Mouse (Mus musculus) embryonic facial prominence, embryonic 11.5 days (tissue): ENCODE results near the gene Prom2. TPM values are rescaled to one million over a fixed set of nuclear protein-coding genes. Genes with fewer than 3 reads are reported as not detected.
A peak's percentile ranks its signal among the peaks of the same experiment; 100 is the strongest.

Experiments
- ATAC-seq: fragments of 200-750 bp; cut with Nextera tagmentation; replicated peaks from 2 replicates; pipeline ENCODE4 v1.8.0; 2017; ENCODE audit warnings: low read depth; ENCODE audit not compliant: insufficient number of reproducible peaks, low FRiP score, low TSS enrichment
- DNase-seq: peaks from one replicate; pipeline ENCODE4 v3.0.0-alpha.2; 2015; ENCODE audit warnings: low spot score
- H3K27ac ChIP-seq: fragments of 300-500 bp; sonication (generic); replicated peaks from 2 replicates; pipeline ENCODE4 v1.5.1; 2014; ENCODE audit warnings: mild to moderate bottlenecking, low read depth, low read length, control low read depth
- H3K27me3 ChIP-seq: fragments of 300-500 bp; sonication (generic); 2 replicates; pipeline ENCODE4 v1.6.1; 2014; ENCODE audit warnings: mild to moderate bottlenecking, low read length, moderate library complexity, mixed read lengths; ENCODE audit not compliant: control insufficient read depth, insufficient read depth
- H3K36me3 ChIP-seq: fragments of 300-500 bp; sonication (generic); replicated peaks from 2 replicates; pipeline ENCODE4 v1.6.1; 2014; ENCODE audit warnings: low read depth, mild to moderate bottlenecking, low read length, moderate library complexity, mixed read lengths; ENCODE audit not compliant: control insufficient read depth, insufficient read depth
- H3K4me1 ChIP-seq: fragments of 300-500 bp; sonication (generic); 2 replicates; pipeline ENCODE4 v1.6.1; 2014; ENCODE audit warnings: low read length, mixed read lengths; ENCODE audit not compliant: control insufficient read depth, insufficient read depth
- H3K4me2 ChIP-seq: fragments of 300-500 bp; sonication (generic); 2 replicates; pipeline ENCODE4 v1.6.1; 2014; ENCODE audit warnings: low read depth, mild to moderate bottlenecking, control low read depth, low read length, moderate library complexity
- H3K4me3 ChIP-seq: fragments of 300-500 bp; sonication (generic); 2 replicates; pipeline ENCODE4 v1.5.1; 2014; ENCODE audit warnings: low read depth, low read length, control low read depth
- H3K9ac ChIP-seq: fragments of 300-500 bp; sonication (generic); replicated peaks from 2 replicates; pipeline ENCODE4 v1.6.1; 2014; ENCODE audit warnings: mild to moderate bottlenecking, control low read depth, low read length
- H3K9me3 ChIP-seq: fragments of 300-500 bp; sonication (generic); replicated peaks from 2 replicates; pipeline ENCODE4 v1.6.1; 2016; ENCODE audit warnings: mild to moderate bottlenecking, low read length, inconsistent platforms, mixed read lengths; ENCODE audit not compliant: control insufficient read depth
- WGBS: fragments of 180-500 bp; shearing (Covaris S2); extraction: QIAGEN DNeasy Blood & Tissue Kit; methylation state at CpG from one replicate; pipeline ENCODE4 v1.1.7; 2014; 5-methylcytosine and 5-hydroxymethylcytosine counted together
- polyA plus RNA-seq: library from polyadenylated mRNA; unstranded; fragments of >200 nt; fragmentation: Nextera tagmentation; extraction: Ambion mirVana; gene quantifications from 2 replicates; pipeline ENCODE4 v1.2.1, GENCODE M21; 2014

The Prom2 gene
- polyA plus RNA-seq, 1 experiment from 2014 or later = 1.6 TPM

DNA sequence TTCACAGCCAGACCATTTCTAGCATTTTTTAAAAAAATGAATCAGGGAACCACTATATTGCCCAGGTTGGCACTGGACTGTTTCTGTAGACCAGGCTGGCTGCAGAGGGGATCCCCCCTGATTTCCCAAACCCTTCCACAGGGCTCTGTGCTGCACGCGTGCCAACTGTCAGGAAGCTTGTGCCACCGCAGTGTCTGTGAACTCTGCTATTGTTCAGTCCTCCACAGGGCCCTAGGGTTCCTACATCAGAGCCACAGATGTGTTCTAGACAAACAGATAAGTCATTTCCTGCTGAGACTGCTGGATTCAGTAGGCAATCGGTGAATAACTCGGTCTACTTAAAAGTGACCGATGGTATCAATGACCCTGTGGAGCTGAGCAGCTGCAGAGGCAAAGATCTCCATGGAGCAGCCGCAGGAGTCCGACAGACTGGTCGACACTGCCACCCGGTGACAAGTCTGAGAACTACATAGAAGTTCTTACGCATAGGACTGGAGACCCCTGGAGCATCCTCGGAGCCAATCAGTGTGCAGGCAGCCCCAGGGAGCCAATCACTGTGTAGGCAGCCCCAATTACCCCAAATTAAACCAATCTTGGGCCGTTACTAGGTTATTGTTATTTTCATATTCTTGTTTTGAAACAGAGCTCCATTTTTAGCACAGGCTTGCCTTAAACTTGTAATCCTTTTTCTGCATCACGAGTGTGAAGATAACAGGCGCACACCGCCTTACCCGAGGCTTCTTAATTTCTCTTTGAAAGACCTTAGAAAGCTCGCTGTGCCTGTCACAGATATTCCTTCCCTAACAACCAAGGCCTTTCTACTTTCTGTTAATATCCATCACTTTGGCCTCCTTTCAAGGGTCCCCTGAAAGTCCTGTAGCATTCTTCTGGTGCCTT is 18.1 kb upstream of the Prom2 start:
- Histone ChIP-seq H3K4me1 (no peaks in the 10 kb centered on the region), H3K36me3 (no peaks in the 10 kb centered on the region), H3K9ac (peak overlapping the region; percentile 15; the same call in 1 of the 2 replicates), H3K27me3 (no peaks in the 10 kb centered on the region), H3K9me3 (no peaks in the 10 kb centered on the region), H3K4me2 (peak overlapping the region; percentile 15), H3K27ac (no peak overlapping the region), H3K4me3 (no peak overlapping the region)
- ATAC-seq (peak; percentile 99), DNase-seq (peak; percentile 96)
- 19% methylated on average over 18 of the region's 18 CpGs for WGBS

DNA sequence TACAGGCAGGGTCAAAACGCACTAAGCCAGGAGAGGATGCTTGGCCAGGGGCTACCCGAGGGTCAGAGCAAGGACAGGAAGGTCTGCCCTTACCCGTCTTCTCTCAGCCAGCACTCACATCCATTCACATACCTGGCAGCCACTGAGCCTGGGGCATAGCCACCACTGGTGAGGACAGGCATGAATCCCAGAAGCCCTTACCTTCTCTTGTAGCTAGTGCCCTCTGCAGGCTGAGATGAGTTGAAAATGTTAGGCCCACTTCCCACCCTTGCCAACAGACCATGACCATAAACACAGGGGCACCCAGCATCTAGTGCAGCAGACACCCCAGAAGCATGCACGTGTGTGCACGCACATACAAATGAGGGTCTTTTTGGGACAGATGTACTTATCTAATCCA is 9.8 kb upstream of the Prom2 start:
- Histone ChIP-seq H3K27ac (no peak overlapping the region), H3K4me3 (no peak overlapping the region), H3K27me3 (no peaks in the 10 kb centered on the region), H3K9me3 (no peaks in the 10 kb centered on the region), H3K36me3 (no peaks in the 10 kb centered on the region), H3K4me2 (no peak overlapping the region), H3K9ac (no peak overlapping the region), H3K4me1 (no peaks in the 10 kb centered on the region)
- DNase-seq (peak; percentile 7), ATAC-seq (no peak)
- WGBS = 42% methylated on average over 5 of the region's 5 CpGs

DNA sequence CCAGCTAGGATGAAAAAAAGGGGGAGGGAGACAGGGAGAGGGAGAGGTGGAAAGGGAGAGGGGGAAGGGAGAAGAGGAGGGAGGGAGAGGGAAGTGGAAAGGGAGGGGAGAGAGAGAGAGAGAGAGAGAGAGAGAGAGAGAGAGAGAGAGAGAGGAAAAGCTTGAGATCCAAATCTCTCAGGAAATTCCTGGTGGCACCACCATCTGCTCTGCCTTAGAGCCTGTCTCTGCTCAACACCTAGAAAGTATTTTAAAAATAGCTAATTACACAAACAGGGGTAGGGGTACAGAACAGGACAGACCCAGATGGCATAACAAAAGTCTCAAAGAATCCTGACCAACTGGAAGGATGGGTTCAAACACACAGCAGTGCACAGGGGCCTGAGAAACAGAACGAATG is 9.2 kb upstream of the Prom2 start:
- no peak for ATAC-seq

DNA sequence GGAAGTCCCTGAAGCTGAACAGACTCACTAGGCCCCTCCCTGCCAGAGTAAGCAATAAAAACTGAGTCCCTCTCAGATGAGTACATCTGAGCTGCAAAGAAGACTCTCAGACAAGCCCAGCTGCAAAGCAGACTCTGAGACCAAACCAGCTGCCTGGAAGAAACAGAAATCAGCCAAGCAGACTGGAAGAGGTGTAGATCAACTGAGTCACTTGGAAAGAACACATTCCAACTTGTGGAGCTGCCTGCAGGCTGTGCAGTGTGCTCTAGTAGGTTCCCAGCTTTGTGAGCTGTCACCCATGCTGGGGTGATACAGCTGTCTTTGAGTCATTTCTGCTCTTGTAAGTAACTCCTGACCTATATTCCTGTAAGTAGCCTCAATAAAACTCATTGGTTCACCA is 8.4 kb upstream of the Prom2 start:
- H3K4me1 ChIP-seq = no peaks in the 10 kb centered on the region
- no peak for ATAC-seq
- no peak for DNase-seq
- H3K9ac ChIP-seq = no peak overlapping the region
- no peaks in the 10 kb centered on the region for H3K9me3 ChIP-seq
- H3K4me3 ChIP-seq = no peak overlapping the region
- H3K27me3 ChIP-seq = no peaks in the 10 kb centered on the region
- H3K27ac ChIP-seq = no peak overlapping the region
- H3K36me3 ChIP-seq = no peaks in the 10 kb centered on the region
- H3K4me2 ChIP-seq = no peak overlapping the region

More for the DNA sequence above, 9.2 kb upstream of the Prom2 start:
- no peaks in the 10 kb centered on the region for H3K27me3 ChIP-seq
- no peaks in the 10 kb centered on the region for H3K36me3 ChIP-seq
- no peaks in the 10 kb centered on the region for H3K9me3 ChIP-seq
- no peaks in the 10 kb centered on the region for H3K4me1 ChIP-seq
- H3K4me2 ChIP-seq = no peak overlapping the region
- no peak overlapping the region for H3K9ac ChIP-seq
- no peak for DNase-seq
- WGBS = 55% methylated on average over 1 of the region's 1 CpGs
- H3K4me3 ChIP-seq = no peak overlapping the region
- no peak overlapping the region for H3K27ac ChIP-seq

DNA sequence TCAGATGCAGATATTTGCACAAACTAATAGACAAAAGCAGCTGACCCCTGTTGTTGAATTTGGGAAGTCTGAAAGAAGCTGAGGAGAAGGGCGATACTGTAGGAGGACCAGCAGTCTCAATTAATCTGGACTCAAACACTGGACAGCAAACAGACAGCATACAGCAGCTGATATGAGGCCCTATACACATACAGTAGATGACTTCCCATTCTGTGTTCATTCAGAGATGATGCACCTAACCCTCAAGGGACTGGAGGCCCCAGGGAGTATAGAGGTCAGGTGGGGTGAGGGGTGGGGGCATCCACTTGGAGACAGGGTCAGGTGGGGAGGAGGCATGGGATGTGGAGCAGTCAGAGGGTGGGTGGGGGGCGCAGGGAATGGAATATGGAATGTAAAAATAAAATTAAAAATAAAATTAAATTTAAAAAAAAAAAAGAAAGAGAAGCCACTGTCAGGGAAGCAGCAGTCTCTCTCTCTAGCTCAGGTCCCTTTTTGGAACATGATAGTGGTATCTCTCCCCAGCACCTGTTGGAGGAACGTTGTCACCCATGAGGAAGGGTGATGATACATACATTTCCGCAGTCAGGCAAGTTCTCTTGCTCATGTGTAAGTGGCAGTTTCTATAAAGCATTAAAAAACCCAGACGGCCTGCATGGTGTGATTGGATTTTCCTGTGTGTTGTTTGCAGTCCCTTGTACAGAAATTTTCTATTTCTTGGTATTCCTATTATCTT is 7.2 kb upstream of the Prom2 start:
- WGBS = 73% methylated on average over 5 of the region's 5 CpGs
- Histone ChIP-seq H3K9ac (no peak overlapping the region), H3K36me3 (no peaks in the 10 kb centered on the region), H3K27me3 (no peaks in the 10 kb centered on the region), H3K4me2 (no peak overlapping the region), H3K4me1 (no peaks in the 10 kb centered on the region), H3K4me3 (no peak overlapping the region), H3K9me3 (no peaks in the 10 kb centered on the region), H3K27ac (no peak overlapping the region)
- ATAC-seq (no peak), DNase-seq (no peak)

DNA sequence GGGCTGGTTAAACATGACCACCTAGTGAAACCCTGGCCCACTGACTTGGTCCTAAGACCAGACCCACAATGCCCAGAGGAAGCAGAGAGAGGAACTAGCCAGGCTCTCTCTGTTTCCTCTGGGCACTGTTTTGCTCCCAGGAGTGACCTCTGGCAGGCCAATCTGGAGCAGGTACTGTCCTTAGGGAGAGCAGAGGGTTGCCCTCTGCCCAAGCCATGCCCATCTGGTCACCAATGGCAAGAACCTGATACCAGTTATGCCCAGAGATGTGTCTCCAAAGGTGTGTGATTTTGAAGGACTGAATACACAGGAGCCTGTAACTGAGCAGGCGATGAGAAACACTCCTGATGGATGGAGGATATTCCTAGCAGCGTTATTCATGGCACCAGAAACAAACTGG is 430 bp upstream of the Prom2 start:
- 87% methylated on average over 2 of the region's 2 CpGs for WGBS
- Histone ChIP-seq H3K4me2 (no peak overlapping the region), H3K36me3 (no peaks in the 10 kb centered on the region), H3K9ac (no peak overlapping the region), H3K4me3 (no peak overlapping the region), H3K27me3 (peaks cover 35% of the 10 kb centered on the region), H3K27ac (no peak overlapping the region), H3K4me1 (no peaks in the 10 kb centered on the region), H3K9me3 (no peaks in the 10 kb centered on the region)
- no peak for DNase-seq
- ATAC-seq = no peak

DNA sequence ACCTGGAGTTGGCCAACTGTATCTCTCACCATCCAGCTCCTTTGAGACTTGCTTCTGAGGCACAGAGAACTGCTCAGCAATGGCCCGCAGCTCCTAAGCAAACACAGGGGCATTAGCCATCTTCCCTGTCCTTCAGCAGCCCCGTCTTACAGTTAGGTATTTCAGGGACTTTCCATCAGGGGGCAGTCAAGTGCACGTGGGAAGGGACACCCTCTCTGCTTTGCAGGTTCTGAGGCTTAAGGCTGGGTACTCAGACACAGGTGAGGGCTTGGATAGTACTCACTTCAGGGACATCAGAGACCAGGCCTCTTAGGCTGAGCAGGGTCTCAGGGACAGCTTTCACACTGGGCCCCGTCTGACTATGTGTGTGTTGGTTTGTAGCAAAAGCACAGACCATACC is 1.8 kb downstream of the Prom2 start:
- Histone ChIP-seq H3K36me3 (no peaks in the 10 kb centered on the region), H3K4me1 (no peaks in the 10 kb centered on the region), H3K9ac (no peak overlapping the region), H3K27ac (no peak overlapping the region), H3K9me3 (no peaks in the 10 kb centered on the region), H3K27me3 (peaks cover 35% of the 10 kb centered on the region), H3K4me2 (no peak overlapping the region), H3K4me3 (no peak overlapping the region)
- WGBS = 24% methylated on average over 4 of the region's 4 CpGs
- DNase-seq = peak; percentile 30
- ATAC-seq = no peak

DNA sequence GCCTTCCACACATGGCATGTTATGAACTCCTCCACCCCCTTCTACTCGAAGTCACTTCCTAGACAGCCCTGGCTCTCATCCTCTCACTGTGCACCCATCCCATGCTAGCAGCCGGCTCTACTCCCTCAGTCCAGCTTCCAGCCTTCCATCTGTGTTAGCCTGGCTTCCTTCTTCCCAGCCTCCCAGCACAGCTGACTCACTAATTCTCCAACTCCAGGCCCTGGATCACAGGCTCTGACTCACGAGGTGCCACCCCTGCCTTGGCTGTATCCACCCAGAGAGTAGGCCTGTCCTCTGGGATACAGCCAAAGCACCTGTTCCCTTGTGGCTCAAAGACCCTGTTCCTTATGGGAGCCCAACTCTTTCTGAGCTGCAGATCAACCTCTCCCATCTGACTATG is 3.7 kb downstream of the Prom2 start:
- H3K4me3 ChIP-seq = no peak overlapping the region
- H3K9me3 ChIP-seq = no peaks in the 10 kb centered on the region
- WGBS = 73% methylated on average over 3 of the region's 3 CpGs
- no peaks in the 10 kb centered on the region for H3K36me3 ChIP-seq
- H3K27me3 ChIP-seq = peaks cover 32% of the 10 kb centered on the region
- H3K4me1 ChIP-seq = no peaks in the 10 kb centered on the region
- no peak for DNase-seq
- no peak for ATAC-seq
- no peak overlapping the region for H3K4me2 ChIP-seq
- no peak overlapping the region for H3K9ac ChIP-seq
- H3K27ac ChIP-seq = no peak overlapping the region
